Comparison of ENCODE assay signal across 9 mouse cellular contexts in the genomic region with DNA sequence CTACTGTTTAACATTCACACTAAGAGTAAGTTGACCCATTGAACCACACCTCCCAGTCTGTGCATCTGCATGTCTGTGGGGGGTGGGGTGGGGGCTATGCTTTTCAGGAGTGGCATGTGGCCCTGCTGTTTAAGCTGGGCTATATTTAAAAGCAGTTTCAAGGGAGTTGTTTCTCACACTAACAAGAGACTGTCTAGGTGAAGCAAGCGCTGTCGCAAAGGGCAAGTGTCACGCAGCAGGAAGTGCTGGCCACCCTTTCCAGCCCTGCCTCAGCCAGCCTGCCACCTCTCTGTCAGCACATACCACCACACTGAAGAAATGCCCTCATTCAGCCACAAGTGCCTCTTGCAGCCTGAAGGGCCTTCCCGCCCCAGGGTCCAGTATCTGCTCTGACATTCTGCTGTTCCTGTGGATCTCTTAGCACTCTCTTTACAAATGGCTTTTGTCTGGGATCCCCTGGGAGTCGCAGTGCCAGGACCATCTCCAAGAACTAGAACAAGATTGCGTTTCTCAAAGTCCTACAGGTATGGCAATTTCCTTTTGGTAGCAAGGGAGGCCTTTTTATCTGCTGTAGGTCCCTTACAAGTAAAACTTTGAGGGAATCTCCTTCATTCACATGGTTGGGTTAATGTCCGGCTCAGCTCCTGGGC.
DNase-seq lines count a peak whose midpoint lies in the region; ATAC-seq lines count a peak whose summit lies in the region.
"Had no signal": no experiment of that assay in that cellular context is flagged by ENCODE, and none has a peak within 500 bp of the region (broad histone marks: within the 10 kb centered on the region; RNA-seq: fewer than 3 reads in every experiment).

No protein-coding gene starts in this region.

- no peak overlapping the region for H3K9ac ChIP-seq in neural tube, embryonic 11.5 days (ENCODE audit: low read length)

- WGBS in neural tube, embryonic 11.5 days: 3% methylated on average over 7 of the region's 7 CpGs

- H3K36me3 ChIP-seq in neural tube, embryonic 11.5 days (ENCODE audit: control insufficient read depth, insufficient read depth, low read length): no peaks in the 10 kb centered on the region

- DNase-seq in kidney, adult 18-20 months: peak; percentile 42
- DNase-seq in kidney, adult 8-10 months: no peak
- DNase-seq in gastrocnemius, postnatal 36 days: peak; percentile 25 to 33
- peak; percentile 42 for DNase-seq in liver
- no peak for DNase-seq in neural tube, embryonic 11.5 days (ENCODE audit: low spot score)
- no peak for DNase-seq in cerebellum, postnatal 10 days
- no peak for DNase-seq in cerebellum, adult 8-10 months
- DNase-seq in T-cell, adult 2 months (ENCODE audit: low spot score): no peak

- H3K27me3 ChIP-seq in neural tube, embryonic 11.5 days (ENCODE audit: control insufficient read depth, insufficient read depth, low read length): no peaks in the 10 kb centered on the region
- H3K27me3 ChIP-seq: Patski had no signal

- ATAC-seq in neural tube, embryonic 11.5 days (ENCODE audit: insufficient read depth, low FRiP score, low TSS enrichment): 0 out of 2 replicates have a peak, but pooled peaks have one; percentile 38

- no peak overlapping the region for H3K4me2 ChIP-seq in neural tube, embryonic 11.5 days (ENCODE audit: low read depth)

- intact Hi-C loops in gastrocnemius, postnatal 36 days (cut with DNase I): no loop called here

- H3K27ac ChIP-seq in neural tube, embryonic 11.5 days (ENCODE audit: low read depth, low read length): 0 out of 2 replicates have a peak overlapping the region, but pooled peaks have one; percentile 9

- no peaks in the 10 kb centered on the region for H3K9me3 ChIP-seq in neural tube, embryonic 11.5 days (ENCODE audit: control insufficient read depth, low read length)

- no peak overlapping the region for H3K4me3 ChIP-seq in neural tube, embryonic 11.5 days (ENCODE audit: low read depth, low read length)

- H3K4me1 ChIP-seq in neural tube, embryonic 11.5 days (ENCODE audit: control insufficient read depth, insufficient read depth, low read length): peaks cover 11% of the 10 kb centered on the region

Comparison
In these comparisons a context has a peak if more than half of its experiments do, and no peak if none do; other contexts are left out.
1. DNase-seq: peak in kidney, adult 18-20 months (single experiment), gastrocnemius, postnatal 36 days (2 of 2) and liver (single experiment); none in kidney, adult 8-10 months (0 of 2), neural tube, embryonic 11.5 days (single experiment), cerebellum, postnatal 10 days (0 of 2), cerebellum, adult 8-10 months (single experiment) and T-cell, adult 2 months (single experiment).